Comparison of ENCODE assay signal across 17 mouse cellular contexts in genomic region chr10:42101096-42101495, GRCm38 (mm10).
"Had no signal": no experiment of that assay in that cellular context is flagged by ENCODE, and none has a peak within 500 bp of the region (broad histone marks: within the 10 kb centered on the region; RNA-seq: fewer than 3 reads in every experiment).

No protein-coding gene starts in this region.

- H3K4me3 ChIP-seq: layer of hippocampus, adult 2 months; limb, embryonic 10.5 days; limb, embryonic 13.5 days; liver, embryonic 12.5 days; liver, embryonic 15.5 days; lung, embryonic 15.5 days; midbrain, embryonic 13.5 days had no signal

- H3K9ac ChIP-seq: limb, embryonic 13.5 days; liver, embryonic 12.5 days; liver, embryonic 15.5 days; lung, embryonic 15.5 days; midbrain, embryonic 13.5 days had no signal

- DNase-seq: kidney, postnatal 25 days; layer of hippocampus, adult 9-11 months; liver; lung, adult 18-20 months; lung, postnatal 14 days; thymus, adult 18-20 months; thymus, postnatal 36 days had no signal

- ATAC-seq: liver, embryonic 12.5 days; midbrain, embryonic 13.5 days; midbrain, embryonic 16.5 days had no signal

- H3K4me2 ChIP-seq: limb, embryonic 13.5 days; liver, embryonic 12.5 days; liver, embryonic 15.5 days; lung, embryonic 15.5 days; midbrain, embryonic 13.5 days had no signal

- H3K27me3 ChIP-seq: limb, embryonic 13.5 days; liver, embryonic 12.5 days; liver, embryonic 15.5 days; lung, embryonic 15.5 days had no signal

- H3K4me1 ChIP-seq: liver, embryonic 15.5 days; midbrain, embryonic 13.5 days had no signal

- H3K27ac ChIP-seq: kidney, postnatal 0 days; layer of hippocampus, adult 2 months; limb, embryonic 10.5 days; limb, embryonic 13.5 days; liver, embryonic 12.5 days; liver, embryonic 15.5 days; lung, embryonic 15.5 days; macrophage; midbrain, embryonic 13.5 days had no signal

- H3K9me3 ChIP-seq: limb, embryonic 10.5 days; liver, embryonic 12.5 days; liver, embryonic 15.5 days; midbrain, embryonic 13.5 days had no signal

- H3K36me3 ChIP-seq: limb, embryonic 10.5 days; liver, embryonic 12.5 days; liver, embryonic 15.5 days; lung, embryonic 15.5 days; midbrain, embryonic 13.5 days had no signal
